Mouse (Mus musculus) MEL-GATA-1-ER (cell line): ENCODE measurements at regions not wholly inside any gene's neighbourhood (a gene's known extent, or its start where the extent isn't known, plus 50 kb on each side); places are given as distances from the start of the nearest gene placed in this dataset.

Experiments used
- DNase-seq: peaks from one replicate; pipeline ENCODE4 v3.0.0-alpha.2; 2012; ENCODE audit warnings: low read depth; ENCODE audit errors: extremely low read depth

- no peak for DNase-seq
These were observed 423.3 kb downstream of the Basp1 start for GRCm38 (mm10) chr15:24990082-24990786.

DNA sequence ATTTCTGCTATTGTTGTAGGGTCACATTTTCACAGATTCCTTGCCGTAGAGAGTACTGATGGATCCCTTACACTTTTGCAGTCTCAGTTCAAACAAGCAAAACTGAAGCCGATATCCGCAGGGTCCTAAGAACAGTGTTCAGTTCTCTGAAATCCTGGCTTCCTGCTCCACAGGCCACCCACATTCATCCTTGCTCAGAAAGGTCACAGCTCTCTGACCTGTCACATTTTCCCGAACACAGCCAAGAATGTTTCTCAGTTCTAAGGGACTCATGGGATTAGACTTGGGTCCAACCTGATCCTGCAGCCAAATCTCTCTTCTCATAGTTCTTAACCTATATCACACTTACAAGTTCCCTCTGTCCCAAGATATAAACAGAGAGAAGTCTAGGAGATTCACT, 432.7 kb downstream of the Basp1 start:
- DNase-seq, result no peak

GRCm38 (mm10) chr15:24972020-24972419, 441.5 kb downstream of the Basp1 start:
- no peak for DNase-seq

DNA sequence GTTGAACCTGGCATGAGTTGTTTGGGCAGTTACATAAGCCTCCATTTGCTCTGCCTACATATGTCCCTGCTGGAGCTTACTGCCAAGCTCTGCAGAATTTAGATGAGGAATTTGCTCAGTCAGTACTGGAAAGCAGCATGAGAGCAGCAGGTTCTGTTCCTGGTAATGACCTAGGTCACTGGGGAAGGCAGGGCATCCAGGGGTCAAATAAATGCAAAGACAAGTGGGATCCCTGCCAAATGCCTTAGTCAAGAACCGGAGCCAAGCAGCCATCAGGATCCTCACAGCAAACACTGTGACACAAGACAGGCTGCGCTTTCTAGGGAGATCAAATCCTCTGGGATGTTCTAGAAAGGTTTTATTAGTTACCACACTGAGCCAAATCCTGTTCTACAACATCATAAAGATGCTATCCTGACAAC, 444.2 kb downstream of the Basp1 start:
- DNase-seq, result no peak

GRCm38 (mm10) chr15:24968636-24969317, 444.8 kb downstream of the Basp1 start:
- DNase-seq, result no peak

DNA sequence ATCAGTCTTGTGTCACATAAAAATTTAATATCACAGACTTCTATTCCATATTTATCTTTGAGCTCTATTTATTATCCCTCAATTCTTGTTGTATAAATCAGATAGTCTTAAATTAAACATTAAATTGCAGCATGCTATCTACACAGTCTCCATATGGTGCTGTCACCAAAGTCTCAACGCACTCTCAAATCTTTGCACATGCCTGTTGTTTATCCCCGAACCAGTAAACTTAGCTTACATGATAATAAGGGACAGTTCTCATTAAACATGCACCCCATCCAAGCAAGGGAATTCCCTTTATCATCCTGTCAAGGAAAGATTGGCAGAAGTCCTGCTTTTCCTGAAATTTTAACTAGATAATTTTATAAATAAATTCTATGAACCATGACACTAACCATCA, 483.8 kb downstream of the Basp1 start:
- DNase-seq, result no peak

DNA sequence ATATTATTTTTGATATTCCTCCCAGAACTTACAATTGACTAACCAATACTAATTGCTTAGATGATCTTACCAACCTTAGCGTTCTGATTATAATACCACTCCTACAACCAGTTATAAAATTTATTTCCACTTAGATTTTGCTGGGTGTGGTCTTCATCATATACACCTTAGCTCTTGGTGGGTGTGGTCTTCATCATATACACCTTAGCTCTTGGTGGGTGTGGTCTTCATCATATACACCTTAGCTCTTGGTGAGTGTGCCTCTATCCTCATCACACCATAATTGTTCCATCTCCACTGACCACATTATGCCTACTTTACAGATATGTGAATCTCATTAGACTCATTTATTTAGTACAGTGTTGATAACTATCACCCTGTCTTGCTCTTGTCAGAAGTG, 501.7 kb downstream of the Basp1 start:
- no peak for DNase-seq

GRCm38 (mm10) chr15:24911466-24911865, 502.1 kb downstream of the Basp1 start:
- no peak for DNase-seq

DNA sequence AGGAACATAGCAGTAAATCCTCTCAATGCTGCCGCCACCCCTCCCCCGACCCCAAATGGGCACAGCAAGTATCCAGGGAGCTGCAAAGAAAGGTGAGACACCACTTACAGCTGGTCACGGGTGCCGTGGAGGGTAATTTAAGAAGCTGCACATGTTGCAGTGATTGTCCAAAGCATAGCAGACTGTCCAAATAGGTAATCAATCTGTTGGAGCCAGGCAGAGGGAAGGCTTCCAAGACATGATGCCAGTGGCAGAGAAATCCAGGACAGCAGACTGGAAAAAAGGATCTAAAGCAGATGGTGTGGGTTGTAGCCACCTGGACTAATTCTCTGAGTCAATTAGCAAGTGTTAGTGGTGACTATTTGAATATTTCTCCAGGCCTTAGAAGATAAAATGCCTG, 506.6 kb downstream of the Basp1 start:
- no peak for DNase-seq

DNA sequence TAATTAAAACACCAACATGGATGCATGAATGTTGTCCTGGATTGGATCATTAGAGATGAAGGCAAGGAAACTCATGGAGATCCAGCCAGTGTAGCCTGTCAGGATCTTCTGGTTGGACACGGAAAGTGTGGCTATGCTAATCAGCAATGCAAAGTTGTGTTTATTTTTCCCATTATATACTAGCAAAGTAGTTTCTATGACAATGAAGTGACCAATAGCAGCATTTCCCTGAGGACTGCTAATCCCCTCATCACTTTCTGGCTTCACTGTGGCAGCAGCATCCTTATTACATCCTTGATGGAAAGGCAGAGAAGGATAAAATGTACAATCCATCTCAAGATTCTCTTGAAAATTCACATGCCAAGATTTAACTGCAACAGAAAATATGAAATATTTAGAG, 534.7 kb downstream of the Basp1 start:
- DNase-seq, result no peak

DNA sequence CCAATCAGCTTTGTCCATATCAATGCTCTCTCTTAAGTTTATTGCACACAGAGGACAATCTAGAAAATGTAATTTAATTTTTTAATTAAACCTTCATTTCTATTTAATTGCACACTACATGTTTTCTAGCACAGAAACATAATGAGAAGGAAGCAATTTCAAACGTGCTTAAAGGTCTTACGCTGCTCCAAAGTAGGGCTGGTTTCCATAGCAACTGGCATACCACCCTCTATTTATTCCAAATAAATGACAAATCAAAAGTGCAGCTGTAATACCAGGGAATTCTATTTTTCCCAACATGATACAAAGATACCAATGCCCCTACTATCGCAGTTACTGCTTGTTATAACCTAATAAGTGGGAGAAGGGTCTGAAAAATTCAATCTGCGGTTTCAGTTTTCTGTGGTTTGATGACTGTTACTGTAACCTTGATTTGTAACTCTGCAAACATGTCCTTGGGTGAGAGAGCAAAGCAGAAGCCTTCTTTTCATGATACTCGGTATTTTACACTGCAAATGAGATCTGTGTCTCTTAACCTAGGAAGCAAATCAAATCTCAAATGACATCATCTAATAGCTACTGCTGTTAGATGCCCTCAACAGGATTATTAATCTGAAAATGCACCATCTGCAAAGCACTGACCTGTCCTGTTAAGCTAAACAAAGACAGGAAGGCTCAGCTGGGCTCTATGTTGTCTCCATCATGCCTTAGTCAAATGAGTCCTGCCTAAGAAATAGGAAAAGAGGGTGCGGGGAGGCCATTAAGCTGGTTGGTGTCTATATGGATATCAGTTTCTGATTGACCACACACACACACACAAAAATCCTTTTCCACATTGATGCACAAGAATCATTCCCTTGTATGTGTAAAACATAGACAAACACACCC, 535.6 kb downstream of the Basp1 start:
- DNase-seq, result no peak

DNA sequence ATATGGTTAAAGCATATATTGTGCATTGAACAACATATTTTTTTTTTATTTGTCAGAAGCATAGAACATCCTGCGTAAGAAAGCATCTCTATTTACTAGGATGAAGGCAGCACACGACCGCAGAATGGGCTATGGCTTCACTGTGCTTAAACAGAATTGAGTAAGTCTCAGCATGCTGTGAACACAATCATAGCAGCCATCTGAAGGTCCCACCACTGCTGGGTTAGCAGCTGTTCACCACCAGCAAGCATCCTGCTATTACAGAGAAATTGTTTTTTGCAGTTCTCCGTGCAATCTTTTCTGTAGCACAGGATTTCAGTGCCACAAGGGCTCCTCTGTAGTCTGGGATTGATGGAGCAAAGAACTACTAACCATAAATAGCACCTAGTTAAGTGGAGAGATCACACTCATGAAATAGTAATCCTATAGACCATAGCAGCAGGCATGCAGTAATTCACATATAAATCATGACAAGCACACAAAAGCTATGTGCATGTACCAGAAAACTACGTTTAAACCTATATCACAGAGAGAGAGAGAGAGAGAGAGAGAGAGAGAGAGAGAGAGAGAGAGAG, 537.3 kb downstream of the Basp1 start:
- DNase-seq, result no peak

DNA sequence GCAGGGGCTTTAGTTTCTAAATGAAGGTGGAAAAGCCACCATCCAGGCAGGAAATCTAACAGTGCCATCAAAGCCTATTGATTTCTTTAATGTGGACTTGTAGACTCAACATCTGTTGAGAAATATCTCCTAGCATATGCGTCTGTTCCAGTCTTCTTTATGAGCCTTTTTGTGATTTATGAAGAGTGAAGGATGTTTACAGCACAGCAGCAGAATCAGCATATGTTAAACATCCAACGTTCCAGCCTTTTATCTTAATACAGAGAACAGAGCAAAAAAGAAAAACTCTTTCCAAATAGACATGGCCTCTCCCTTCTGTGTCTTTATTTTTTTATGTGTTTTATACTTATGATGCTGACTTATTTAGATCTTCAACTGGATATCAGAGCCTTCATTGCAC, 573.3 kb downstream of the Basp1 start:
- DNase-seq, result no peak

GRCm38 (mm10) chr15:24838390-24838789, 575.2 kb downstream of the Basp1 start:
- DNase-seq, result no peak

DNA sequence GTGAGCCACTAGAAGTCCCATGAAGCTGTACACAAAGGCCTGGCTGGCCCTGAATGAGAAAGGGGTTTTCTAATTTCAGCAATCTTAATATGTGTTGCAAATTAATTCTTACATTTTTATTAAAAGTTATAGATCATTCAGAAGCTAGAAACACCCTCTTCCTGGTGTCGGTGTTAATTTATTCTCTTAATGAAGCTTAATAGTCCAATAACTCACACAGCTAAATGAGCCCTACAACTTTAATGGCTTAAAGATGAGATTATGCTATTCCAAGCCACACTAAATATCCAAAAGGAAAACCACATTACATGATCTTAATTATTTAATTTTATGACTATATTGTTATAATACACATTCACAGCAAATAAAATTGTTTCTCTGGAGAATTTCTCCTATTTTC, 585.7 kb downstream of the Basp1 start:
- no peak for DNase-seq

GRCm38 (mm10) chr15:24827259-24827658, 586.3 kb downstream of the Basp1 start:
- no peak for DNase-seq

DNA sequence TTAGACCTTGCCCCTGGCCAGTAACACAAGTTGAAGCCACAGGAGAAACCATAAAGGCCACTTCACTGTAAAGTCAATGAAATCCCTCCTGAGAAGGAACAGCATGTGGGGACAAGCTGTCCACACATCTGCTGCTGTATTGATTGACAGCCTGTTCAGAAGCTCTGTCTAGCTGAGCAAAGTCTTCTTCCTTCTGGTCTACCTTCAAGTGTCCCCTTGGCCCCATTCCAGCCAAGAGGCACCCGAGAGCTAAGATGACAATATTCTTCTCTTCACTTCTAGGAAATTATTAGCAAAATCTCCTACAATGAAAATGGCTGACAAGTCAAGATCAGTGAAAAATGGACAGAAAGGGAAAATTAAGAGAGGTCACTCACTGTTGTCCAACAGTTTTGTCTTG, 616.7 kb downstream of the Basp1 start:
- DNase-seq, result no peak

DNA sequence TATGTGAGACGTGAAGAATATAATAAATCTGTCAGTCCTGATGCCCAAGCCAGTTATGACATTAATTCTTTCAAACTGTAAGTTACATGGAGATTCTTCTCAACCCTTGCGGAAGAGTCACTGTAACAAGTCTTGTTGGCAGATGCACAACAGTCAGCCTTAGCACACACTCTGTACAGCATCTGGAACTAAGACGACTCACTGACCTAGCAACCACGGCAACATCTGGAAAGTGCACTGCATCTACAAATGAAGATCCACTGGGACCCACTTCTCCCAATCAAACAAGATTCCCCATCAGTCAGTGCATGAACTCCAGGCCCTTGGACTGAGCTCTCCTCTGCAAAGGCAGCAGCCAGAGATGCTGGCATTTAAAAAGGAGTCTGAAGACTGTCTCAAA, 620.2 kb downstream of the Basp1 start:
- DNase-seq, result no peak

DNA sequence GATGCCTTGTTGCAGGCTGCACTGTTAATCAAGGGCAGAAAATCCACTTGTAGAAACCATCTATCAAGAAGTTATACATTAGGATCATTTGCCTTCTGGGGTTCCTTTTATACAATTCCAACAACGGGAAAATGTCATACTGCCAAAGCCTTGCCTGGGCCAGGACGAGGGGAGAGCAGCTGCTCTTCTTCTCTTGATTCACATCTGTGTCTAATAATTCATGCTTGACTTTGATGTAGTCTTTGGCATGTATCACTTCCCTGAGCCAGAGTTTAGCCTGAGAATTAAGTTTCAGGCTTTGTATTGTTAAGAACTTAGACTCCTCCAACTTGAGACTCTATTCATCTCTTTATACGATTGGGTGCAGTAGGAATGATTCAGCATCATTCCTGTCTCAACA, 627.2 kb downstream of the Basp1 start:
- no peak for DNase-seq

- DNase-seq, result no peak
These were observed 635.3 kb downstream of the Basp1 start for GRCm38 (mm10) chr15:24778234-24778633.

GRCm38 (mm10) chr15:24751480-24752157, 661.9 kb downstream of the Basp1 start:
- no peak for DNase-seq
